Mouse (Mus musculus): ENCODE results near the gene Gse1.
A peak's percentile ranks its signal among the peaks of the same experiment; 100 is the strongest.

The Gse1 gene

GRCm38 (mm10) chr8:120487377-120487728 lies 259.1 kb downstream of the Gse1 start:
- DNase-seq, result no peak

- DNase-seq, result peak; percentile 67
These were observed 259.7 kb downstream of the Gse1 start for GRCm38 (mm10) chr8:120487729-120488510.

- peak; percentile 52 for DNase-seq
These were observed 260.4 kb downstream of the Gse1 start for GRCm38 (mm10) chr8:120488636-120489131.

GRCm38 (mm10) chr8:120489142-120489754 lies 261.0 kb downstream of the Gse1 start:
- DNase-seq, result peak; percentile 61

- DNase-seq, result peak; percentile 56
These were observed 261.6 kb downstream of the Gse1 start for GRCm38 (mm10) chr8:120489771-120490281.

- peak; percentile 36 for DNase-seq
These were observed 262.3 kb downstream of the Gse1 start for GRCm38 (mm10) chr8:120490354-120491141.

- DNase-seq, result no peak
These were observed 263.0 kb downstream of the Gse1 start for GRCm38 (mm10) chr8:120491166-120491793.

GRCm38 (mm10) chr8:120492193-120492880 lies 264.1 kb downstream of the Gse1 start:
- peak; percentile 25 for DNase-seq

- no peak for DNase-seq
These were observed 264.6 kb downstream of the Gse1 start for GRCm38 (mm10) chr8:120492881-120493220.

GRCm38 (mm10) chr8:120493508-120494464 lies 265.5 kb downstream of the Gse1 start:
- DNase-seq, result no peak

GRCm38 (mm10) chr8:120494903-120495302 lies 266.6 kb downstream of the Gse1 start:
- no peak for DNase-seq

GRCm38 (mm10) chr8:120495461-120495860 lies 267.2 kb downstream of the Gse1 start:
- DNase-seq, result no peak

GRCm38 (mm10) chr8:120496478-120496877 lies 268.2 kb downstream of the Gse1 start:
- no peak for DNase-seq

GRCm38 (mm10) chr8:120497503-120497946 lies 269.3 kb downstream of the Gse1 start:
- DNase-seq, result no peak

GRCm38 (mm10) chr8:120498349-120498831 lies 270.1 kb downstream of the Gse1 start:
- no peak for DNase-seq

GRCm38 (mm10) chr8:120498926-120499605 lies 270.8 kb downstream of the Gse1 start:
- peak; percentile 80 for DNase-seq

- DNase-seq, result no peak
These were observed 272.5 kb downstream of the Gse1 start for GRCm38 (mm10) chr8:120500701-120501261.

- no peak for DNase-seq
These were observed 273.2 kb downstream of the Gse1 start for GRCm38 (mm10) chr8:120501426-120501825.

- DNase-seq, result no peak
These were observed 274.2 kb downstream of the Gse1 start for GRCm38 (mm10) chr8:120502428-120502827.

All from cerebellum, adult 8-10 months (tissue).